Mouse (Mus musculus) hindbrain, embryonic 14.5 days (tissue): ENCODE data around the gene Hoxc6. TPM values are rescaled to one million over a fixed set of nuclear protein-coding genes. Genes with fewer than 3 reads are reported as not detected.

ENCODE experiments used
- ATAC-seq: fragments of 200-750 bp; cut with Nextera tagmentation; 2 replicates; pipeline ENCODE4 v1.8.0; 2017; ENCODE audit warnings: moderate number of reproducible peaks, mild to moderate bottlenecking, moderate TSS enrichment, moderate library complexity; ENCODE audit not compliant: low FRiP score
- DNase-seq: peaks from one replicate; pipeline ENCODE4 v3.0.0-alpha.2; 2015; ENCODE audit warnings: low spot score
- H3K27ac ChIP-seq: fragments of 300-500 bp; sonication (generic); 2 replicates; pipeline ENCODE4 v1.5.1; 2014; ENCODE audit warnings: mild to moderate bottlenecking, moderate library complexity
- H3K27me3 ChIP-seq: fragments of 300-500 bp; sonication (generic); 2 replicates; pipeline ENCODE4 v1.6.1; 2014; ENCODE audit warnings: mild to moderate bottlenecking, low read length, mixed read lengths; ENCODE audit not compliant: control insufficient read depth, insufficient read depth
- H3K36me3 ChIP-seq: fragments of 300-500 bp; sonication (generic); replicated peaks from 2 replicates; pipeline ENCODE4 v1.6.1; 2014; ENCODE audit not compliant: control insufficient read depth, insufficient read depth
- H3K4me1 ChIP-seq: fragments of 300-500 bp; sonication (generic); replicated peaks from 2 replicates; pipeline ENCODE4 v1.6.1; 2014; ENCODE audit warnings: antibody characterized with exemption, low read length, mixed read lengths; ENCODE audit not compliant: control insufficient read depth, insufficient read depth
- H3K4me2 ChIP-seq: fragments of 300-500 bp; sonication (generic); replicated peaks from 2 replicates; pipeline ENCODE4 v1.6.1; 2014; ENCODE audit warnings: mild to moderate bottlenecking, moderate library complexity
- H3K4me3 ChIP-seq: fragments of 300-500 bp; sonication (generic); replicated peaks from 2 replicates; pipeline ENCODE4 v1.5.1; 2014; ENCODE audit warnings: mild to moderate bottlenecking, low read length
- H3K9ac ChIP-seq: fragments of 300-500 bp; sonication (generic); 2 replicates; pipeline ENCODE4 v1.6.1; 2014
- H3K9me3 ChIP-seq: fragments of 300-500 bp; sonication (generic); 2 replicates; pipeline ENCODE4 v1.6.1; 2016; ENCODE audit warnings: low read length; ENCODE audit not compliant: control insufficient read depth
- WGBS: fragments of 180-500 bp; shearing (Covaris S2); extraction: QIAGEN DNeasy Blood & Tissue Kit; methylation state at CpG from one replicate; pipeline ENCODE4 v1.1.7; 2014; 5-methylcytosine and 5-hydroxymethylcytosine counted together
- polyA plus RNA-seq: library from polyadenylated mRNA; unstranded; fragments of >200 nt; fragmentation: Nextera tagmentation; extraction: Ambion mirVana; gene quantifications from 2 replicates; pipeline ENCODE4 v1.2.1, GENCODE M21; 2014

The Hoxc6 gene
- polyA plus RNA-seq, 1 experiment from 2014 or later = 24.8 TPM

DNA sequence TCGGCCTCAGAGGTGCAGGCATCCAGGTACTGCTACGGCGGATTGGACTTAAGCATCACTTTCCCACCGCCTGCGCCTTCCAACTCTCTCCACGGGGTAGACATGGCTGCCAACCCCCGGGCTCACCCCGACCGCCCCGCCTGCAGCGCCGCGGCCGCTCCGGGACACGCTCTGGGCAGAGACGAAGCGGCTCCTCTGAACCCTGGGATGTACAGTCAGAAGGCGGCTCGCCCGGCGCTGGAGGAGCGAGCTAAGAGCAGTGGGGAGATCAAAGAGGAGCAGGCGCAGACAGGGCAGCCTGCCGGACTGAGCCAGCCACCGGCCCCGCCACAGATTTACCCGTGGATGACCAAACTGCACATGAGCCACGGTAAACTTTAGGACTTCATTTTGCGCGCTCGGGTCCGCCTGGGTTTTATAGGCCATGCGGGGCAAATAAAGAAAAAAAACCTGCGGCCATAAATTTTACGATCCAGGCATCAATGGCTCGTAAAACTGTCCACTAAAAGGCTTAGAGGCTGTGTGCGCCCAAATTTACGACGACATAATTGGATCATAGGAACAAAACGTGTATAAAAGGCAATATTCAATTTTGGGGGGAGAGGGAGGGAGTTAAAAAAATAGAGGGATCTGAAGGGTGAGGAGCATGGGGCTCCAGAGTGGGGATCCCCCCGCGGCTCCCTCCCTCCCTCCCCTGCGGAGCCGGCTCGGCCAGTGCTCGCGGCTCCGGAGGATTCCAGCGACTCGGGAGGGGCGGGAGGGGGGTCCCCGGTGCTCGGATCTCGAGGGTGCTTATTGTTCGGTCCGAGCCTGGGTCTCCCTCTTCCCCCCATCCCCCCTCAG lies 16.3 kb downstream of the Hoxc6 start:
- H3K9ac ChIP-seq = peak overlapping the region; percentile 72
- 0 out of 2 replicates have a peak, but pooled peaks cover 4% of the 10 kb centered on the region for H3K4me1 ChIP-seq
- H3K4me3 ChIP-seq = peak overlapping the region; percentile 37
- ATAC-seq (peak; percentile 51), DNase-seq (no peak)
- H3K27ac ChIP-seq = peak overlapping the region; percentile 91
- H3K36me3 ChIP-seq = no peaks in the 10 kb centered on the region
- H3K27me3 ChIP-seq = peaks cover 98% of the 10 kb centered on the region
- WGBS = 1% methylated on average over 50 of the region's 57 CpGs
- no peaks in the 10 kb centered on the region for H3K9me3 ChIP-seq
- peak overlapping the region; percentile 52 for H3K4me2 ChIP-seq

- peak overlapping the region; percentile 52 for H3K4me2 ChIP-seq
- DNase-seq = no peak
- H3K9ac ChIP-seq = peak overlapping the region; percentile 72
- ATAC-seq = no peak
- WGBS = under 1% methylated on average over 28 of the region's 28 CpGs
- H3K4me1 ChIP-seq = 0 out of 2 replicates have a peak, but pooled peaks cover 4% of the 10 kb centered on the region
- H3K9me3 ChIP-seq = no peaks in the 10 kb centered on the region
- peak overlapping the region; percentile 91 for H3K27ac ChIP-seq
- H3K27me3 ChIP-seq = peaks cover 98% of the 10 kb centered on the region
- H3K36me3 ChIP-seq = no peaks in the 10 kb centered on the region
- H3K4me3 ChIP-seq = peak overlapping the region; percentile 37
These were observed 16.9 kb downstream of the Hoxc6 start for GRCm38 (mm10) chr15:103015009-103015399.

- peak overlapping the region; percentile 37 for H3K4me3 ChIP-seq
- ATAC-seq (no peak), DNase-seq (no peak)
- H3K9ac ChIP-seq = peak overlapping the region; percentile 72
- WGBS = 2% methylated on average over 19 of the region's 19 CpGs
- peaks cover 98% of the 10 kb centered on the region for H3K27me3 ChIP-seq
- H3K4me1 ChIP-seq = 0 out of 2 replicates have a peak, but pooled peaks cover 4% of the 10 kb centered on the region
- H3K36me3 ChIP-seq = no peaks in the 10 kb centered on the region
- no peaks in the 10 kb centered on the region for H3K9me3 ChIP-seq
- peak overlapping the region; percentile 91 for H3K27ac ChIP-seq
- H3K4me2 ChIP-seq = peak overlapping the region; percentile 52
These were observed 17.5 kb downstream of the Hoxc6 start for GRCm38 (mm10) chr15:103015406-103016166.

DNA sequence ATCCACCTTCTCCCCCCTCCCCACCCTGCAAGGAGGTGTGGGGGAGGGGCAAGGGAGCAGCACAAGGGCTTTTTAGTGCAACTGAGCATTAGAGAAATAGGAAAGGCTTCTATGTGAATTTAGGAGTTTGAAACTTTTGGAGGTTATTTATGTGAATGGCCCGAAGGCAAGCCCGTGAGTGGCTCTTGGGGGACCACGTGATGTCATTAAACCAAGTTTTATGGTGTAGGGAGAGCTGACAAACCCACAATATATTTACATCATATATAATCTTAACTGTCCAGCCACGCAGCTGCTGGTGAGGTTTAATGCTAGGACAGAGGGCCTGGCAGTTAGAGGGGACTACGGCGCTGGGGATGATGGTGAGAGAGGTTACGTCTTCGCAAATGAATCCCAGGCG lies 20.6 kb downstream of the Hoxc6 start, which contains the start of gene Hoxc4:
Hoxc4 (plus strand) TSS at position 299 of the 400 bp plus-strand sequence.
- Histone ChIP-seq H3K4me1 (0 out of 2 replicates have a peak, but pooled peaks cover 4% of the 10 kb centered on the region), H3K27ac (0 out of 2 replicates have a peak within 1 kb of the TSS, but pooled peaks have one; percentile 14), H3K9me3 (no peaks in the 10 kb centered on the region), H3K36me3 (no peaks in the 10 kb centered on the region), H3K4me2 (peak within 1 kb of the TSS; percentile 52), H3K9ac (no peak within 1 kb of the TSS), H3K27me3 (peaks cover 100% of the 10 kb centered on the region), H3K4me3 (no peak within 1 kb of the TSS)
- no peak for DNase-seq
- WGBS = 7% methylated on average over 9 of the region's 9 CpGs
- no peak for ATAC-seq

DNA sequence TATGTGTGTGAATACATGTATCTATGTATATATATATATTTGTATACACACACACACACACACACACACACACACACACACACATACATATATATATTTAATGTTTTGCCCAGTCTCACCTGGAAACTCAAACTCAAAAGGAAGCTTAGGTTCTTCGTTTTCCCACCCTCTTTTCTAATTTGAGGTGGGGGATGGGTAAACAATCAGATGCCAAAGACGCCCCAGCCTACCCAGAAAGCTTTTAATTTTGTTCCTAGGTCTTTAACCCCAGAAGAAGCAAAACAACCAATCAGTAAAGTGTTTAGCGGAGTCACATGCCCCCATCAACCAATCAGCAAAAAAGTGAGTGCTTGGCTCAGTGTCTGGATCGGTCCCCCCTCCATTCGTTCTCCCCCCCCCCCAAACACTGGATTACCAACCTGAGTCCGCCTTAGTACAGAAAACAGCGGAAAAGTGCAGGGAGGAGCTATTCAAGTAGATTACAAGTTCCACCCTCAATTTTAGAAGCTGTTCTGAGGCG lies 22.9 kb downstream of the Hoxc6 start:
- no peaks in the 10 kb centered on the region for H3K9me3 ChIP-seq
- H3K4me3 ChIP-seq = no peak overlapping the region; the same call in 1 of the 2 replicates
- WGBS = 2% methylated on average over 8 of the region's 8 CpGs
- no peaks in the 10 kb centered on the region for H3K4me1 ChIP-seq
- H3K27me3 ChIP-seq = peaks cover 100% of the 10 kb centered on the region
- H3K4me2 ChIP-seq = peak overlapping the region; percentile 35
- no peak overlapping the region for H3K27ac ChIP-seq
- no peaks in the 10 kb centered on the region for H3K36me3 ChIP-seq
- no peak overlapping the region for H3K9ac ChIP-seq
- DNase-seq = no peak
- ATAC-seq = peak; percentile 60; the same call in 1 of the 2 replicates

- DNase-seq (no peak), ATAC-seq (no peak)
- 9% methylated on average over 8 of the region's 8 CpGs for WGBS
- Histone ChIP-seq H3K36me3 (no peaks in the 10 kb centered on the region), H3K4me1 (no peaks in the 10 kb centered on the region), H3K9ac (no peak overlapping the region), H3K27me3 (peaks cover 100% of the 10 kb centered on the region), H3K4me2 (peak overlapping the region; percentile 35), H3K27ac (no peak overlapping the region), H3K9me3 (no peaks in the 10 kb centered on the region), H3K4me3 (no peak overlapping the region; the same call in 1 of the 2 replicates)
These were observed 23.5 kb downstream of the Hoxc6 start for GRCm38 (mm10) chr15:103021544-103021943.

- H3K36me3 ChIP-seq = no peaks in the 10 kb centered on the region
- H3K27me3 ChIP-seq = peaks cover 98% of the 10 kb centered on the region
- WGBS = 1% methylated on average over 2 of the region's 2 CpGs
- H3K4me2 ChIP-seq = peak overlapping the region; percentile 51
- no peak overlapping the region for H3K9ac ChIP-seq
- no peak overlapping the region for H3K27ac ChIP-seq
- H3K9me3 ChIP-seq = no peaks in the 10 kb centered on the region
- ATAC-seq = no peak
- no peak overlapping the region for H3K4me3 ChIP-seq
- no peaks in the 10 kb centered on the region for H3K4me1 ChIP-seq
- DNase-seq = no peak
These were observed 26.1 kb downstream of the Hoxc6 start for GRCm38 (mm10) chr15:103024131-103024530.

DNA sequence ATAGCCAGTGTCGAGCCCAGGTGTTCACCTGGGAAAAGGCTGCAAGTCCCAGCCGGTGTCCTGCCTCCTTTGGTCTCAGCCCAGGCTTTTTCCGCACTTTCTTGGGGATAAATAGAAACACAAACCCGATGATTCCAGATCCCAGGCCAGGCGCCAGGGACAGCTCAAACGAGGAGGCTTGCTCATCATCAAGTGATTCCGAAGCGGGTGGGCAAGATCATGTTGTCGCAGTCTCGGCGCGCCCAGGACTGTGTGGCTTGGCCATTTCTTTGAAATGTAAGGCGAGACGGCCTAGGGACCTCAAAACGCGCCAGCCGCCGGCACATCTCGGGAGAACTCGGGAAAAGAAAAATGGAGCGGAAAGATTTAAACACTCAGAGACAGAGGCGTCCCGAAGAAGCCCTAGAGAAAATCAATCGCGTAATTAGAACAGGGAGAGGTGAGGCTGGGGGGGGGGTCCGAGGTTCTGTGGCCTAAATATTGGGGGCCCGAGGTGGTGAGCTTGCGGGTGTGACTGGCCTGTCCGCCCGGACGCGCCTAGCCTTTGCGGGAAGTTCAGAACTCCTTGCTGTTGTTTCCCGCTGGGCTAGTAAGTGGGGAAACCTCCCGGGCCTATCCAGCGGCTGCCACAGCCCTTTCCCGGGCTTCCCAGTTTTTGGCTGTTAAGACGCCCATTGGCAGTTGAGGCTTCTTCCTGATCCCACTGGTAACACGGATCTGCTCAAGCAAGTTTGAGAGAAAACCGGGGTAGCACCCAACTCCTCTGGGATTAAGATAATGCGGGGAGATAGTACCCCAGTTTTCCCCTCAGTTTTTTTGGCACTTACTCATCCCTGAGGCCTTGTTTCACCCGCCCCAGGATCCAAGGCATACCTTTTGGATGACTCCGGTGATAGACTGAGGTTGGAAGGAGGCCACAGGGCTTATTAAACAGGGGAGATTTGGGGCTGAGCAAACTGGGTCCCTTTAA lies 29.5 kb downstream of the Hoxc6 start:
- Histone ChIP-seq H3K27me3 (peaks cover 97% of the 10 kb centered on the region), H3K4me2 (peak overlapping the region; percentile 51), H3K9me3 (no peaks in the 10 kb centered on the region), H3K4me1 (no peaks in the 10 kb centered on the region), H3K36me3 (no peaks in the 10 kb centered on the region), H3K9ac (peak overlapping the region; percentile 59), H3K27ac (peak overlapping the region; percentile 81), H3K4me3 (peak overlapping the region; percentile 24)
- no peak for ATAC-seq
- DNase-seq = no peak
- WGBS = 2% methylated on average over 43 of the region's 43 CpGs
